Mouse (Mus musculus) monocyte, adult 2 months (primary cell): Measurements from ENCODE around the gene Slc30a3.
"Not testable (repeated sequence)": the region's sequence is repeated elsewhere in the genome, so short reads cannot be mapped to it uniquely, and the experiment has no call there.

Experiments
- DNase-seq, 2 experiments: peaks; one replicate each; pipeline ENCODE4 v3.0.0; 2022; ENCODE audit warnings: low spot score in 2 of 2, low read depth in 1 of 2

Gene Slc30a3

GRCm38 (mm10) chr5:31048763-31049641 is 59.0 kb downstream of the Slc30a3 start, which contains the start of gene Slc5a6:
TSS of gene Slc5a6 (minus strand) at chr5:31048924.
- DNase-seq, result peak in 1 of 2 experiments; percentile 19

DNA sequence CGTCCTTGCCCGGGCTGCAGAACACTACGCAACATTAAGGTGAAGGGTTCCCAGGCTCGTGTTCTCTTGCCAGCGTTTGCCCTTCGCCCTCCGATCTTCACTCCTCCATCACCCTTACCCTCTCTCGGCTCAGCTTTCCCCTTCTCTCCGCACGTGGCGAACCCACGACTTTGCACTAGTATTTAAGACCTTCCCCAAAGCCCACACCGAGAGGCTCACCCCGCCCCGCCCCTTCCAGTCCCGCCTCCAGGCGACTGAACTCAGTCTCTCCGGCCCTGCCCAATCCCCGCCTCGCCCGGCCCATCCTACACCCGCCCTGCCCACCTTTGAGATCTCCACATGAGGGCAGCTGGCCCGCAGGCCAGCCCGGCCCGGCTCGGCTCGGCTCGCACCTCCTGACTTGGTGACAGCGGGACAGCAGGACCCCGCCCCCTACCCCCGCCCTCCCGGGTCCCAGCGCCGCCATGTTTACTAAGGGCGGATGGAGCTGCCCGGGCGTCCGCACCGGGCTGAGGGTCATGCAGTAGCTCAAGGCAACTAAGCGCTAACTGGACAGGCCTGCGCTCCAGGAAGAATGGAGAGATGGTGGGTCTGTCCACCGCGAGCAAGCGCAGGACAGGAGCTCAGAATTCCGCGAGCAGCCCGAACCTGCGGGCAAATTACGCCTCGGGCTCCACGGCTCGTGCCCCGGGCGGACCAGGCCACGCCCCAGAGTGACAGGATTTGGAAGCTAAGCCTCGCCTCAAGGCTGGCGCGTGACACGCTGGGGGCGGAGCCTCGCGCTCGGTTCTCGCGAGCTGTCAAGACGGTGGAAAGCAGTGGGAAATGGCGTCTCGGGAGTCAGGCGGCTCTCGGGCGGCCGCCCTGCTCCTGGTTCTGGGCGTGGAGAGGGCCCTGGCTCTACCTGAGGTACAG is 59.9 kb downstream of the Slc30a3 start, which contains the start of gene Atraid:
TSS of gene Atraid (plus strand) at position 465 of the 915 bp plus-strand sequence.
- peak; percentile 97 to 99 for DNase-seq

DNA sequence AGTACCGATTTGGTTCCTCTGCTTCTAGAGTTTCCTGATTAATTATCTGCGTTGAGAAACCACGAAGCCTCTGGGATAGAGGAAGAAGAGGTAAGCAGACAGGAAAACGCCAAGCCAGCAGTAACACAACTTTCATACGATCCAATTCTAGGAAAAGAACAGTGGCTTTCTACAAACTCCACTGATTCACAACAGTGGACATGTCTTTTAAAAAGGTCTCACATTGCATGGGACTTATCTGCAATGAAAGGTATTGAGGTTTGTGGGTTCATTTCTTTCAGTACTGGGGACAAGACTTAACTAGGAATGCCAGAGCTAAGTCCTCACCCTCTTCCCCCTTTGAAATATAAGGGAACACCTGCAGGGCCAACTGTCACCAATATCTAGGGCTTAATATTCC is 61.0 kb downstream of the Slc30a3 start:
- no peak for DNase-seq

- no peak for DNase-seq
Measured at GRCm38 (mm10) chr5:31046416-31046815, 61.6 kb downstream of the Slc30a3 start.

- no peak for DNase-seq
Measured at GRCm38 (mm10) chr5:31038171-31038845, 69.7 kb downstream of the Slc30a3 start.

GRCm38 (mm10) chr5:31036556-31036955 is 71.5 kb downstream of the Slc30a3 start:
- DNase-seq, result not testable (repeated sequence)
